In genomic region chr11:22437140-22437850, GRCm38 (mm10) we compare ENCODE assay signal across 7 mouse cellular contexts.
DNase-seq lines count a peak whose midpoint lies in the region; TF ChIP-seq lines count a peak whose summit lies in the region.

No protein-coding gene starts in this region.

- H3K27ac ChIP-seq in embryonic facial prominence, embryonic 10.5 days (replicated peaks): no peak overlapping the region
- H3K27ac ChIP-seq in heart, adult 2 months: peak overlapping the region; percentile 79
- H3K27ac ChIP-seq in liver, adult 2 months (replicated peaks; ENCODE audit: insufficient read depth, low read depth, low read length): peak overlapping the region; percentile 97

- peak overlapping the region; percentile 62 for H3K4me2 ChIP-seq in myocyte (ENCODE audit: low read depth)

- H3K36me3 ChIP-seq in embryonic facial prominence, embryonic 10.5 days (replicated peaks): no peaks in the 10 kb centered on the region
- H3K36me3 ChIP-seq in heart, adult 2 months (ENCODE audit: control insufficient read depth, insufficient read depth, low read length): no peaks in the 10 kb centered on the region; the same call in 1 of the 2 replicates
- H3K36me3 ChIP-seq in liver, adult 2 months (ENCODE audit: control insufficient read depth, insufficient read depth, low read length): no peaks in the 10 kb centered on the region
- H3K36me3 ChIP-seq in myocyte (ENCODE audit: control insufficient read depth, insufficient read depth): no peaks in the 10 kb centered on the region

- no peaks in the 10 kb centered on the region for H3K4me1 ChIP-seq in embryonic facial prominence, embryonic 10.5 days
- peaks cover 8% of the 10 kb centered on the region for H3K4me1 ChIP-seq in heart, adult 2 months (ENCODE audit: control insufficient read depth, insufficient read depth, low read length)
- peaks cover 22% of the 10 kb centered on the region for H3K4me1 ChIP-seq in liver, adult 2 months (ENCODE audit: control insufficient read depth, insufficient read depth, low read length)

- H3ac ChIP-seq in myocyte (ENCODE audit: control insufficient read depth, insufficient read length): no peak overlapping the region

- intact Hi-C loops in heart, adult 2 months (cut with DNase I): loop anchor here (5.0 kb wide), 1 partner anchor 210 kb away; no protein-coding TSS in a partner anchor

- peak; percentile 85 for TF ChIP-seq EP300 in heart, adult 2 months (IDR thresholded peaks at IDR 0.05; ENCODE audit: insufficient read depth, low read depth, low read length)

- no peak overlapping the region for H3K9ac ChIP-seq in heart, adult 2 months (ENCODE audit: low read depth, low read length)
- H3K9ac ChIP-seq in liver, adult 2 months (ENCODE audit: low read depth, low read length): peak overlapping the region; percentile 77

- no peaks in the 10 kb centered on the region for H3K9me3 ChIP-seq in embryonic facial prominence, embryonic 10.5 days

- DNase-seq in adrenal gland, adult 8-10 months: peak; percentile 76
- peak; percentile 56 for DNase-seq in embryonic facial prominence, embryonic 10.5 days (ENCODE audit: low spot score)
- DNase-seq in heart, adult 2 months: peak; percentile 58 to 80
- DNase-seq in kidney, adult 8-10 months: peak; percentile 80 to 83
- peak; percentile 100 for DNase-seq in liver, adult 2 months (ENCODE audit: extremely low read depth, low read depth, low spot score)
- peak; percentile 33 for DNase-seq in urinary bladder, postnatal 25 days (ENCODE audit: low spot score)

- no peak overlapping the region for H3K4me3 ChIP-seq in embryonic facial prominence, embryonic 10.5 days
- H3K4me3 ChIP-seq in heart, adult 2 months: no peak overlapping the region
- no peak overlapping the region; the same call in 1 of the 2 replicates for H3K4me3 ChIP-seq in liver, adult 2 months (ENCODE audit: insufficient read depth, low read depth, low read length)
- no peak overlapping the region for H3K4me3 ChIP-seq in myocyte

- no peaks in the 10 kb centered on the region for H3K27me3 ChIP-seq in embryonic facial prominence, embryonic 10.5 days (replicated peaks; ENCODE audit: low read depth, poor library complexity, severe bottlenecking)
- H3K27me3 ChIP-seq in heart, adult 2 months (ENCODE audit: control insufficient read depth, insufficient read depth, low read length): no peaks in the 10 kb centered on the region
- no peaks in the 10 kb centered on the region for H3K27me3 ChIP-seq in liver, adult 2 months (ENCODE audit: control insufficient read depth, insufficient read depth, low read length)
- H3K27me3 ChIP-seq in myocyte (ENCODE audit: control insufficient read depth, insufficient read depth, insufficient read length): no peaks in the 10 kb centered on the region

- TF ChIP-seq CTCF in heart, adult 2 months (IDR thresholded peaks at IDR 0.05): peak; percentile 73
- peak; percentile 78 for TF ChIP-seq CTCF in liver, adult 2 months (IDR thresholded peaks at IDR 0.05; ENCODE audit: low read depth, low read length)

- H3K79me2 ChIP-seq in heart, adult 2 months (replicated peaks; ENCODE audit: control insufficient read depth, insufficient read depth, low read length): no peaks in the 10 kb centered on the region
- H3K79me2 ChIP-seq in liver, adult 2 months (ENCODE audit: control insufficient read depth, insufficient read depth, low read length): no peaks in the 10 kb centered on the region
- no peaks in the 10 kb centered on the region for H3K79me2 ChIP-seq in myocyte (ENCODE audit: control insufficient read depth, insufficient read depth)

- WGBS in embryonic facial prominence, embryonic 10.5 days: 14% methylated on average over 5 of the region's 5 CpGs
- WGBS in heart, adult 2 months: 4% methylated on average over 5 of the region's 5 CpGs
- 2% methylated on average over 5 of the region's 5 CpGs for WGBS in liver, adult 2 months

- peak; percentile 27; the same call in 1 of the 2 replicates for TF ChIP-seq POLR2A in heart, adult 2 months (IDR thresholded peaks at IDR 0.05; ENCODE audit: insufficient read depth, low read depth, low read length)
- no peak for TF ChIP-seq POLR2A in liver, adult 2 months (IDR thresholded peaks at IDR 0.05; ENCODE audit: extremely low read depth, insufficient read depth, low read length)
- no peak for TF ChIP-seq POLR2A in myocyte (IDR thresholded peaks at IDR 0.05; ENCODE audit: insufficient read length, low read depth)

TF ChIP-seq in myocyte, 11 proteins besides CTCF, POLR2A, EP300 and RAD21:
- TF ChIP-seq MYOG (IDR thresholded peaks at IDR 0.05; ENCODE audit: control insufficient read depth in 1 of 3, insufficient read depth in 1 of 3, insufficient read length in 2 of 3, low read depth in 2 of 3): peak in 2 of 3 experiments; percentile 13 to 77
- no peak for TF ChIP-seq E2F4 (IDR thresholded peaks at IDR 0.05; ENCODE audit: insufficient read depth)
- TF ChIP-seq MYOD1 (IDR thresholded peaks at IDR 0.05; ENCODE audit: control insufficient read depth in 1 of 3, insufficient read length in 2 of 3, low read depth in 2 of 3): peak in 2 of 3 experiments; percentile 48 to 65
- TF ChIP-seq USF1 (IDR thresholded peaks at IDR 0.05; ENCODE audit: low read depth): peak; percentile 95
- TF ChIP-seq MAX (IDR thresholded peaks at IDR 0.05; ENCODE audit: low read depth): peak; percentile 18
- TF ChIP-seq REST (IDR thresholded peaks at IDR 0.05; ENCODE audit: insufficient read depth, insufficient read length): no peak
- TF ChIP-seq CEBPB (IDR thresholded peaks at IDR 0.05; ENCODE audit: insufficient read depth, poor library complexity, severe bottlenecking): no peak
- no peak for TF ChIP-seq SRF (IDR thresholded peaks at IDR 0.05; ENCODE audit: control insufficient read depth, insufficient read length, low read depth)
- TF ChIP-seq TCF3 (IDR thresholded peaks at IDR 0.05; ENCODE audit: insufficient read length, low read depth): no peak

Comparison
In these comparisons a context has a peak if more than half of its experiments do, and no peak if none do; other contexts are left out.
1. DNase-seq: peak in every context shown above with its lines; median percentile 100 in liver, adult 2 months; 82 in kidney, adult 8-10 months; 76 in adrenal gland, adult 8-10 months; 69 in heart, adult 2 months; 56 in embryonic facial prominence, embryonic 10.5 days; 33 in urinary bladder, postnatal 25 days.